Mouse (Mus musculus) liver, embryonic 13.5 days (tissue): ENCODE results near the gene BC048562. TPM values are rescaled to one million over a fixed set of nuclear protein-coding genes. Genes with fewer than 3 reads are reported as not detected.

Experiments
- ATAC-seq: fragments of 200-750 bp; cut with Nextera tagmentation; 2 replicates; pipeline ENCODE4 v1.8.0; 2017; ENCODE audit warnings: low read depth, mild to moderate bottlenecking, moderate number of reproducible peaks, moderate library complexity
- DNase-seq: peaks from one replicate; pipeline ENCODE4 v3.0.0; 2022
- H3K27ac ChIP-seq: fragments of 300-500 bp; sonication (generic); 2 replicates; pipeline ENCODE4 v1.5.1; 2015; ENCODE audit warnings: moderate library complexity, mild to moderate bottlenecking, inconsistent platforms
- H3K27me3 ChIP-seq: fragments of 300-500 bp; sonication (generic); 2 replicates; pipeline ENCODE4 v1.6.1; 2015; ENCODE audit warnings: mild to moderate bottlenecking, inconsistent platforms
- H3K36me3 ChIP-seq: fragments of 300-500 bp; sonication (generic); 2 replicates; pipeline ENCODE4 v1.6.1; 2015; ENCODE audit warnings: mild to moderate bottlenecking, inconsistent platforms
- H3K4me1 ChIP-seq: fragments of 300-500 bp; sonication (generic); replicated peaks from 2 replicates; pipeline ENCODE4 v1.6.1; 2015; ENCODE audit warnings: inconsistent platforms
- H3K4me2 ChIP-seq: fragments of 300-500 bp; sonication (generic); 2 replicates; pipeline ENCODE4 v1.6.1; 2015; ENCODE audit warnings: inconsistent platforms, mild to moderate bottlenecking, moderate library complexity
- H3K4me3 ChIP-seq: fragments of 300-500 bp; sonication (generic); replicated peaks from 2 replicates; pipeline ENCODE4 v1.5.1; 2015; ENCODE audit warnings: mild to moderate bottlenecking, inconsistent platforms
- H3K9ac ChIP-seq: fragments of 300-500 bp; sonication (generic); 2 replicates; pipeline ENCODE4 v1.6.1; 2015; ENCODE audit warnings: mild to moderate bottlenecking, inconsistent platforms
- H3K9me3 ChIP-seq: fragments of 300-500 bp; sonication (generic); replicated peaks from 2 replicates; pipeline ENCODE4 v1.6.1; 2016; ENCODE audit warnings: inconsistent platforms
- WGBS: fragments of 180-500 bp; shearing (Covaris S2); methylation state at CpG from one replicate; pipeline ENCODE4 v1.1.7; 2015; ENCODE audit not compliant: insufficient replicate concordance; 5-methylcytosine and 5-hydroxymethylcytosine counted together
- polyA plus RNA-seq: library from polyadenylated mRNA; unstranded; fragments of >200 nt; fragmentation: Nextera tagmentation; extraction: Ambion mirVana; gene quantifications from 2 replicates; pipeline ENCODE4 v1.2.1, GENCODE M21; 2015

The BC048562 gene
- polyA plus RNA-seq, 1 experiment from 2014 or later, result not detected

- WGBS, result 70% methylated on average over 9 of the region's 9 CpGs
- DNase-seq, result no peak
These were observed 24.8 kb upstream of the BC048562 start for GRCm38 (mm10) chr9:108411381-108411942.

GRCm38 (mm10) chr9:108412221-108412620, 24.1 kb upstream of the BC048562 start:
- H3K4me2 ChIP-seq, result no peak overlapping the region
- H3K27ac ChIP-seq, result no peak overlapping the region
- H3K9me3 ChIP-seq, result no peaks in the 10 kb centered on the region
- ATAC-seq, result no peak
- WGBS, result 66% methylated on average over 1 of the region's 1 CpGs
- H3K36me3 ChIP-seq, result no peaks in the 10 kb centered on the region
- DNase-seq, result no peak
- no peak overlapping the region for H3K4me3 ChIP-seq
- no peak overlapping the region for H3K9ac ChIP-seq
- no peaks in the 10 kb centered on the region for H3K4me1 ChIP-seq
- H3K27me3 ChIP-seq, result no peaks in the 10 kb centered on the region

More at GRCm38 (mm10) chr9:108411381-108411942, 24.8 kb upstream of the BC048562 start:
- Histone ChIP-seq H3K9me3 (no peaks in the 10 kb centered on the region), H3K9ac (no peak overlapping the region), H3K4me1 (no peaks in the 10 kb centered on the region), H3K4me3 (no peak overlapping the region), H3K36me3 (no peaks in the 10 kb centered on the region), H3K27ac (no peak overlapping the region), H3K27me3 (no peaks in the 10 kb centered on the region), H3K4me2 (no peak overlapping the region)
- no peak for ATAC-seq

DNA sequence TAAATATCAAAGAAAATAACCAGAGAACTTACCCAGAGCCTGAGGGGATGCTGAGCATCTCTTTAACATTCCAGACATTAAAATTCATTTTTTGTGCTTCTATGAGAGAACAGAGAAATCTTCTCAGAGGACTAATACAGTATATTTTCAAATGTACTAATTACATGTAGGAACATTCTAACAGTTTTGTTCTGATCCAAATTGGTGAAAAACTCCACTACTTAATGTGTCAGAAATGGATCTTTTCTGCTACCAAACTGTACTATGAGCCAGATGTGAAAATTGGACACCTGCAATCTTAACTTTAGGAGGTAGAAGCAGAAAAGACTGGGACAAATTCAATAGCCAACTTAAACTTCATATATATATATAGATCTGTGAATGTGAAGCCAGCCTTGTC, 7.9 kb upstream of the BC048562 start, which contains the start of gene Ccdc36:
TSS of gene Ccdc36 (minus strand) at position 101 of the 400 bp plus-strand sequence.
- H3K4me2 ChIP-seq, result no peak within 1 kb of the TSS
- H3K9me3 ChIP-seq, result no peaks in the 10 kb centered on the region
- no peak within 1 kb of the TSS for H3K4me3 ChIP-seq
- ATAC-seq, result no peak
- H3K9ac ChIP-seq, result no peak within 1 kb of the TSS
- H3K4me1 ChIP-seq, result peaks cover 6% of the 10 kb centered on the region
- H3K27ac ChIP-seq, result no peak within 1 kb of the TSS
- no peak for DNase-seq
- no peaks in the 10 kb centered on the region for H3K36me3 ChIP-seq
- no peaks in the 10 kb centered on the region for H3K27me3 ChIP-seq

GRCm38 (mm10) chr9:108431431-108432067, 4.7 kb upstream of the BC048562 start:
- H3K27ac ChIP-seq, result no peak overlapping the region
- 43% methylated on average over 32 of the region's 32 CpGs for WGBS
- DNase-seq (peak; percentile 68), ATAC-seq (peak; percentile 60)
- H3K27me3 ChIP-seq, result no peaks in the 10 kb centered on the region
- H3K9me3 ChIP-seq, result no peaks in the 10 kb centered on the region
- H3K4me3 ChIP-seq, result no peak overlapping the region; the same call in 1 of the 2 replicates
- H3K4me1 ChIP-seq, result peaks cover 6% of the 10 kb centered on the region
- H3K4me2 ChIP-seq, result peak overlapping the region; percentile 49
- H3K9ac ChIP-seq, result 0 out of 2 replicates have a peak overlapping the region, but pooled peaks have one; percentile 37
- no peaks in the 10 kb centered on the region for H3K36me3 ChIP-seq

DNA sequence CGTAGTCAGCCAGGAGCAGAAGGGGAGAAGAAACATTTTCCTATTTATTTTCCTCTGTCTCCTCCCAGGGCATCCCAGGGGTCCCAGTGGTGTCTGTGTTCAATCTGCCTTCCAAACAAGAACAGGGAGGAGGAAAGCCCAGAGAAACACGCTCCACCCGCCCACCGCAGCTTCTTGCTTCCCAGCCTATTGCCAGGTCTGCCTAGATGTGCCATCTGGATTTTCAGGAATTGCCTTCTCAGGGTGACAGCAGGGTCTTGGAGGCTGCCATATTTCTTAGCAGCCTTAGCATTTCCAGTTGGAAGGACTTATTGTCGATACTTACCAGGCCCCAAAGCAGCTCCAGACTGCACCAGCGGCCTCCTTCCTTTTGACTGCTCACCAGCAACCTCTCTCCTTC, 2.9 kb downstream of the BC048562 start:
- H3K4me3 ChIP-seq, result no peak overlapping the region
- no peak overlapping the region for H3K27ac ChIP-seq
- no peak for DNase-seq
- H3K4me2 ChIP-seq, result no peak overlapping the region
- H3K4me1 ChIP-seq, result peaks cover 4% of the 10 kb centered on the region
- 72% methylated on average over 6 of the region's 6 CpGs for WGBS
- ATAC-seq, result no peak
- H3K36me3 ChIP-seq, result no peaks in the 10 kb centered on the region
- no peaks in the 10 kb centered on the region for H3K27me3 ChIP-seq
- no peak overlapping the region for H3K9ac ChIP-seq
- no peaks in the 10 kb centered on the region for H3K9me3 ChIP-seq

DNA sequence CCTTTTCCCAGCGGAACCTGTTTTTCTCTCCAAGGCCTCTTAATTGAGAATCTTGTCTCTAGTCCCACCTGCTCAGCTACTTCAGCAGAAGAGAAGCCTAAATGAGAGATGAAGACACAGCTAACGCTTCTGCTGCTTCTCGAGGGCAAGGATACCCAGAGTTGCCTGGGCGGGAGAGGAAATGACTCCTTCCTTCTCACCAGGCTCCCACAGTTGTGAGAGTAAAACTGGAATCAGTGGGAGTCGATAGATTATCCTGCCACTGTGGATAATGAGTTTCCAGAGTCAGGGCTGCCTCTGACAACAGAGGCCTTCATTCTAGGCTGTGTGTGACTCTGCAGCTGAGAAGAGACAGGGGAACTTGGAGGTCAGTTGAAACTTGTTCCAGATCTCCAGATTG, 4.2 kb downstream of the BC048562 start:
- Histone ChIP-seq H3K4me2 (no peak overlapping the region), H3K9ac (no peak overlapping the region), H3K27me3 (no peaks in the 10 kb centered on the region), H3K9me3 (no peaks in the 10 kb centered on the region), H3K4me3 (no peak overlapping the region), H3K4me1 (peaks cover 5% of the 10 kb centered on the region), H3K27ac (no peak overlapping the region), H3K36me3 (no peaks in the 10 kb centered on the region)
- ATAC-seq (no peak), DNase-seq (no peak)
- 48% methylated on average over 5 of the region's 5 CpGs for whole genome bisulfite sequencing

DNA sequence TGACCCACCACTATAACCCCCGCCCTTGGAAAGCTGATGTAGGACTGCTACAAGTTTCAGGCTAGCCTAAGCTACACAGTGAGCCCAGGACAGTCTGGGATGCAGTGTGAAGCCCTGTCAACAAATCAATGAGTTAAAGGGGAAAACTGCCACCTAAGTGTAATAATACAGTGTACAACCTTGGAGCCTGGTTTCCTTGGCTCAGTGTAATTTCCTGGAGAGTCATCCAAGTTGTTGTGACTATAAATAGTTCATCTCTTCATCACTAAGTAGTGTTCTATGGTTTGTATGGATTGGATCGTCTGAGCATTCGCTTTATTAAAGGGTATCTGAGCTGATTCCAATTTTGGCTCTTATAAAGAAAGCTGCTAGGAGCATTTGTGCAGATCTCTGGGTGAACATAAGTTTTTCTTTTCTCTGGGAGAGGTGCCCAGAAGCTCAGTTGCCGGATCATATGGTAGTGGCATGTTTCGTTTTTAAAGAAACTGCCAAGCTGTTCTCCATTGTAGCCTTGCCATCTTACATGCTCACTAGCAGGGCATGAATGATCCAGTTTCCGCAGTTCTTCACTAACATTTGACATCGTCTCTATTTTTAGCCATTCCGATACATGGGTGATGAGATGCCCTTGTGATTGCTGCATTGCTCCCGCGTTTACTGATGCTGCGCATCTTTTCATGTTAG, 5.1 kb downstream of the BC048562 start:
- ATAC-seq, result no peak
- 80% methylated on average over 11 of the region's 11 CpGs for WGBS

GRCm38 (mm10) chr9:108445125-108445524, 8.8 kb downstream of the BC048562 start:
- H3K4me1 ChIP-seq, result peaks cover 13% of the 10 kb centered on the region
- no peak overlapping the region for H3K27ac ChIP-seq
- ATAC-seq (no peak), DNase-seq (no peak)
- no peak overlapping the region for H3K4me3 ChIP-seq
- H3K36me3 ChIP-seq, result peaks cover 18% of the 10 kb centered on the region
- no peaks in the 10 kb centered on the region for H3K9me3 ChIP-seq
- no peaks in the 10 kb centered on the region for H3K27me3 ChIP-seq
- no peak overlapping the region for H3K9ac ChIP-seq
- 38% methylated on average over 9 of the region's 9 CpGs for WGBS
- no peak overlapping the region for H3K4me2 ChIP-seq

More for the DNA sequence above, 5.1 kb downstream of the BC048562 start:
- H3K27me3 ChIP-seq, result no peaks in the 10 kb centered on the region
- DNase-seq, result no peak
- no peaks in the 10 kb centered on the region for H3K9me3 ChIP-seq
- peaks cover 5% of the 10 kb centered on the region for H3K4me1 ChIP-seq
- H3K36me3 ChIP-seq, result no peaks in the 10 kb centered on the region
- no peak overlapping the region for H3K9ac ChIP-seq
- H3K4me2 ChIP-seq, result no peak overlapping the region
- no peak overlapping the region for H3K4me3 ChIP-seq
- H3K27ac ChIP-seq, result no peak overlapping the region

DNA sequence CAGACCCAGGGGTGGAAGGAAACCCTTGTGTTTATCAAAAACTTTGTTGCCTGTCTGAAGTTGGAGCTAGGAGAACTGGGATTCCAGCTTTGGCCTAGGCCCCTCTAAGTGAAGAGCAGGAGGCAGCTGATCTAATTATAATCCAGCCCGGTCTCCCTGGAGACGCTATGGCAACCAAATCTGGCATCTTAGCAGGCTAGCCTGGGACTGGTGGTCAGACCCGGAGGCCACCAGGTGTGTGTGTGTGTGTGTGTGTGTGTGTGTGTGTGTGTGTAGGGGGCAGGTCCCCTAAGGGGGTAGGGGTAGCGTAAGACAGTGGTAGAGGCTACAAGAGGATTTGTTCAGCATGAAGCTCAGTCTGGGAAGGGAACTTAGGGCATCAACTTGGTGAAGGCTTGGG, 13.6 kb downstream of the BC048562 start:
- 74% methylated on average over 4 of the region's 4 CpGs for WGBS
- H3K4me3 ChIP-seq, result peak overlapping the region; percentile 70
- H3K4me1 ChIP-seq, result peaks cover 55% of the 10 kb centered on the region
- H3K4me2 ChIP-seq, result peak overlapping the region; percentile 99
- no peaks in the 10 kb centered on the region for H3K27me3 ChIP-seq
- DNase-seq (peak; percentile 16), ATAC-seq (no peak)
- H3K36me3 ChIP-seq, result peaks cover 18% of the 10 kb centered on the region
- no peaks in the 10 kb centered on the region for H3K9me3 ChIP-seq
- peak overlapping the region; percentile 75; the same call in 1 of the 2 replicates for H3K9ac ChIP-seq
- peak overlapping the region; percentile 41; the same call in 1 of the 2 replicates for H3K27ac ChIP-seq

GRCm38 (mm10) chr9:108450292-108451169, 14.2 kb downstream of the BC048562 start:
- Histone ChIP-seq H3K9me3 (no peaks in the 10 kb centered on the region), H3K36me3 (peaks cover 18% of the 10 kb centered on the region), H3K4me2 (peak overlapping the region; percentile 99), H3K9ac (peak overlapping the region; percentile 75), H3K4me3 (peak overlapping the region; percentile 70), H3K27me3 (no peaks in the 10 kb centered on the region), H3K27ac (peak overlapping the region; percentile 87), H3K4me1 (peaks cover 55% of the 10 kb centered on the region)
- ATAC-seq (peak; percentile 1; the same call in 1 of the 2 replicates), DNase-seq (peak; percentile 30)
- WGBS, result 55% methylated on average over 21 of the region's 21 CpGs

- Histone ChIP-seq H3K36me3 (peaks cover 18% of the 10 kb centered on the region), H3K27ac (peak overlapping the region; percentile 87), H3K9ac (peak overlapping the region; percentile 75), H3K9me3 (no peaks in the 10 kb centered on the region), H3K27me3 (no peaks in the 10 kb centered on the region), H3K4me1 (peaks cover 61% of the 10 kb centered on the region), H3K4me2 (peak overlapping the region; percentile 99), H3K4me3 (peak overlapping the region; percentile 70)
- peak; percentile 65 for DNase-seq
- ATAC-seq, result peak; percentile 83
- WGBS, result 13% methylated on average over 6 of the region's 6 CpGs
These were observed 14.8 kb downstream of the BC048562 start for GRCm38 (mm10) chr9:108451170-108451493.
